Mouse (Mus musculus): ENCODE measurements around the gene Hbb-bt. TPM values are rescaled to one million over a fixed set of nuclear protein-coding genes. Genes with fewer than 3 reads are reported as not detected.

The Hbb-bt gene
- 1,299 and 1,681 TPM in 2 replicates for polyA plus RNA-seq (2015; fragmentation: Nextera tagmentation; extraction: Ambion mirVana)

DNA sequence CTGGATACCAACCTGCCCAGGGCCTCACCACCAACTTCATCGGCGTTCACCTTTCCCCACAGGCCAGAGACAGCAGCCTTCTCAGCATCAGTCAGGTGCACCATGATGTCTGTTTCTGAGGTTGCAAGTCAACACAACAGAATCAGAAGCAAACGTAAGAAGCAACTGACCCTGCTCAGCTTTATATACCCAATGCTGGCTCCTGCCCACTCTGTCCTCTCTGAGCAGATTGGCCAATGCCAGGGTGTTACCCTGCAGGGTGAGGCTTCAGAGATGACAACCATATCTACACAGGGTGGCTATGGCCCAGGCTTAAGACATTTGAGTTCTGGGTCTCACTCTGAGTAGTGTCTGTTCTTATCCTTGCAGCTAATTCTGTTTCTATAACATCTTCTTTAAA lies at the start of gene Hbb-bt:
Gene Hbb-bt (minus strand): TSS at position 231 of the 400 bp plus-strand sequence.
- Histone ChIP-seq H3K4me3 (ENCODE audit: low read length) (no peak within 1 kb of the TSS), H3K36me3 (ENCODE audit: control insufficient read depth, insufficient read depth, low read length) (no peaks in the 10 kb centered on the region), H3K27ac (ENCODE audit: low read depth, low read length) (no peak within 1 kb of the TSS), H3K4me1 (ENCODE audit: control insufficient read depth, insufficient read depth, low read depth, low read length) (no peaks in the 10 kb centered on the region), H3K9me3 (ENCODE audit: control insufficient read depth, low read length) (no peaks in the 10 kb centered on the region), H3K27me3 (replicated peaks; ENCODE audit: control insufficient read depth, insufficient read depth, low read length) (no peaks in the 10 kb centered on the region), H3K4me2 (ENCODE audit: low read length) (no peak within 1 kb of the TSS), H3K9ac (ENCODE audit: low read depth, low read length) (no peak within 1 kb of the TSS)
- 94% methylated on average over 3 of the region's 3 CpGs for WGBS
- no peak for ATAC-seq

DNA sequence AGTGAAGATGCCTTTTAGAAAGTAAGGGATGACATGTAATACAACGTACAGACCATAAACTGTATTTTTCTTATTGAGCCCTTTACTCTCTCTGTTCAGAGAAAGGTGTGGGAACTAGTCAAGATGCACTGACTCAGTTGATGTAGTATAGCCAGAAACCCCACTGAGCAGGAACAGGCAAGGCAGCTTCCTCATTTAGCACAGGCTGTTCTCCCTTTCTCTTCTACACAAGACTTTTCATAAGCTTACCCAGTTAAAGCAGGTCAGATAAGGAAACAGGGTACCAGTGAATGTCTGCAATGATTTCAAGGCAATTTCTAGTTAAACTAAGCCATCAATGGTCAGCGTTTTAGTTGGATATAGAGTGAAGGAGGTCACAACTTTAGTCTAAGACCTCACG lies 47.7 kb upstream of the Hbb-bt start:
- 86% methylated on average over 3 of the region's 3 CpGs for WGBS
- no peak overlapping the region for H3K4me2 ChIP-seq (ENCODE audit: low read length)
- no peaks in the 10 kb centered on the region for H3K9me3 ChIP-seq (ENCODE audit: control insufficient read depth, low read length)
- H3K4me1 ChIP-seq (ENCODE audit: control insufficient read depth, insufficient read depth, low read depth, low read length) = no peaks in the 10 kb centered on the region
- ATAC-seq = no peak
- H3K27ac ChIP-seq (ENCODE audit: low read depth, low read length) = no peak overlapping the region
- H3K4me3 ChIP-seq (ENCODE audit: low read length) = no peak overlapping the region
- no peaks in the 10 kb centered on the region for H3K36me3 ChIP-seq (ENCODE audit: control insufficient read depth, insufficient read depth, low read length)
- no peak overlapping the region for H3K9ac ChIP-seq (ENCODE audit: low read depth, low read length)
- no peaks in the 10 kb centered on the region for H3K27me3 ChIP-seq (replicated peaks; ENCODE audit: control insufficient read depth, insufficient read depth, low read length)

DNA sequence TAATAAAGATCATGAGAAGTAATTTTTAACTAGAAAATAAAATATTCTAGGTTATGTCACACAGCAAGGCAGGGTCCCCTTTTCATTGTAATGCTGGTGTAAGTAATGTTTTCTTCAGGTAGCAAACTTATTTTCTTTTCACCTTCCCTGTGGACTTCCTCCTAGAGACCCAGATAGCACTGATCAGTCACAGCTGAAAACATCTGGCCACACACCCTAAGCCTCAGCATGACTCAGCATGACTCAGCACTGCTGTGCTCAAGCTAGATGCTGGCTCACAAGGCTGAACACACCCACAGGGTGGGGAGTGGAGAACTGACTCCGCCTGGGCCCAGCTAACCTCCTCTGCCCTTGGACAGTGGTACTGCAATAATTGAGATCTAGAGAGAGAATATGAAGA lies 47.1 kb upstream of the Hbb-bt start:
- Histone ChIP-seq H3K27ac (ENCODE audit: low read depth, low read length) (no peak overlapping the region), H3K9me3 (ENCODE audit: control insufficient read depth, low read length) (no peaks in the 10 kb centered on the region), H3K4me1 (ENCODE audit: control insufficient read depth, insufficient read depth, low read depth, low read length) (no peaks in the 10 kb centered on the region), H3K4me2 (ENCODE audit: low read length) (no peak overlapping the region), H3K36me3 (ENCODE audit: control insufficient read depth, insufficient read depth, low read length) (no peaks in the 10 kb centered on the region), H3K4me3 (ENCODE audit: low read length) (no peak overlapping the region), H3K9ac (ENCODE audit: low read depth, low read length) (no peak overlapping the region), H3K27me3 (replicated peaks; ENCODE audit: control insufficient read depth, insufficient read depth, low read length) (no peaks in the 10 kb centered on the region)
- 53% methylated on average over 1 of the region's 1 CpGs for WGBS
- ATAC-seq = no peak

DNA sequence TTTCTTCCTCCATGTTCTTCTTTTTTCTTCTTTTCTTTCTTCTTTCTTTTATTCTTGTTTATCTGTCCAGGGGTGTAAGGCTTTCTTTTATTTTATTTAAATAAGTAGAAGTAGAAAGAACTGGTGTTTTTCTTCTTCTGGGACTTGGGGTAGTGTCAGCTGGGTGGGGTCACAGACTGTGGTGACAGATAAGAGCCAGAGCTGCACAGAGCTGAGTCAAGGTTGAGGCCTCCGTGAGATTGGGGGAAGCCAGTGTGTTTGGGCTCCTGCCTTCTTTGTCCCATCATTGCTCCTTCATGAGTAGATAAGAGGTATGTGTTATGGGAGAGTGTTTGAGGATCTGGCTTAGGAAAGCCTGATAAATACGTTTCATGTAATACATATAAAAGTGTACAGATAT lies 45.3 kb upstream of the Hbb-bt start:
- Histone ChIP-seq H3K4me1 (ENCODE audit: control insufficient read depth, insufficient read depth, low read depth, low read length) (no peaks in the 10 kb centered on the region), H3K9me3 (ENCODE audit: control insufficient read depth, low read length) (no peaks in the 10 kb centered on the region), H3K36me3 (ENCODE audit: control insufficient read depth, insufficient read depth, low read length) (no peaks in the 10 kb centered on the region), H3K9ac (ENCODE audit: low read depth, low read length) (no peak overlapping the region), H3K4me2 (ENCODE audit: low read length) (no peak overlapping the region), H3K4me3 (ENCODE audit: low read length) (no peak overlapping the region), H3K27ac (ENCODE audit: low read depth, low read length) (no peak overlapping the region), H3K27me3 (replicated peaks; ENCODE audit: control insufficient read depth, insufficient read depth, low read length) (no peaks in the 10 kb centered on the region)
- WGBS = 78% methylated on average over 2 of the region's 2 CpGs
- ATAC-seq = no peak

DNA sequence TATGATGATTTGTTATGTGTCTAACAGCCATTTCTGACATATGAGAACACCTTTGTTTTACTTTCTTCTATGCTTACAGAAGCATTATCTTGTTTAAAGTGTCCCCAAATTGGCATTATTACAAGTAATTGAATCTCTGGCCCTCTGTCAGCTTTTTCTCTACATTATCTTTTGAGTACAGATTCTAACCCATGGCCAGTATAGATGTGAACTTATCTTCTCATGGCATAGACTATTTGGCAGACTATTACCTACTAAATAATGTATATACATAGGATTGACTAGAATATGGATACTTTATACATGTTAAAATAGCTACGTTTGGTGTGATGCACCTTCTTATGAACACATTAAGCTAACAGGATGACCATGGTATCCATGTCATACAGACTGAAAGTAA lies 40.9 kb upstream of the Hbb-bt start:
- Histone ChIP-seq H3K27me3 (replicated peaks; ENCODE audit: control insufficient read depth, insufficient read depth, low read length) (no peaks in the 10 kb centered on the region), H3K27ac (ENCODE audit: low read depth, low read length) (no peak overlapping the region), H3K9ac (ENCODE audit: low read depth, low read length) (no peak overlapping the region), H3K4me1 (ENCODE audit: control insufficient read depth, insufficient read depth, low read depth, low read length) (no peaks in the 10 kb centered on the region), H3K4me2 (ENCODE audit: low read length) (no peak overlapping the region), H3K36me3 (ENCODE audit: control insufficient read depth, insufficient read depth, low read length) (no peaks in the 10 kb centered on the region), H3K4me3 (ENCODE audit: low read length) (no peak overlapping the region), H3K9me3 (ENCODE audit: control insufficient read depth, low read length) (no peaks in the 10 kb centered on the region)
- no peak for ATAC-seq
- WGBS = 73% methylated on average over 1 of the region's 1 CpGs

DNA sequence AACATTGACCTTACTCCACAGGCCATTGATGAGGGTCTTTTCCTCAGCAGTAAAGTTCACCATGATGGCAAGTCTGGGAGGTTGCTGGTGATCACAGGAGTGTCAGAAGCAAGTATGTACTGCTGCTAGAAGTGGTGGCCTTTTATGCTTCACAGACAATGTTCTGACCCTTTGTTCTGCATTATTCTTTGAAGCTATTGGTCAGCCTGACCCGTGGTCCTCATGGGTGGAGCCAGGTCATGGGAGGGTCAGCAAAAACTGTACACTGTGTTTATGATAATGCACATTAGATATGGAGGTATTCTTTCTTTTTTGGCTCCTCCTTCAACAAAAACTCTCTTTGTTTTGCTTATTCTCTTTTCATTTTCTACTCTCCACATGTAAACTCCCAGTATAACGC lies 39.3 kb upstream of the Hbb-bt start, which contains the start of gene Hbb-y:
Gene Hbb-y (minus strand): TSS at position 127 of the 400 bp plus-strand sequence.
- H3K27ac ChIP-seq (ENCODE audit: low read depth, low read length) = no peak within 1 kb of the TSS
- no peak within 1 kb of the TSS for H3K4me2 ChIP-seq (ENCODE audit: low read length)
- H3K4me1 ChIP-seq (ENCODE audit: control insufficient read depth, insufficient read depth, low read depth, low read length) = no peaks in the 10 kb centered on the region
- H3K27me3 ChIP-seq (replicated peaks; ENCODE audit: control insufficient read depth, insufficient read depth, low read length) = no peaks in the 10 kb centered on the region
- no peak for ATAC-seq
- no peaks in the 10 kb centered on the region for H3K36me3 ChIP-seq (ENCODE audit: control insufficient read depth, insufficient read depth, low read length)
- no peaks in the 10 kb centered on the region; the same call in 1 of the 2 replicates for H3K9me3 ChIP-seq (ENCODE audit: control insufficient read depth, low read length)
- no peak within 1 kb of the TSS for H3K9ac ChIP-seq (ENCODE audit: low read depth, low read length)
- WGBS = 68% methylated on average over 2 of the region's 2 CpGs
- no peak within 1 kb of the TSS for H3K4me3 ChIP-seq (ENCODE audit: low read length)

DNA sequence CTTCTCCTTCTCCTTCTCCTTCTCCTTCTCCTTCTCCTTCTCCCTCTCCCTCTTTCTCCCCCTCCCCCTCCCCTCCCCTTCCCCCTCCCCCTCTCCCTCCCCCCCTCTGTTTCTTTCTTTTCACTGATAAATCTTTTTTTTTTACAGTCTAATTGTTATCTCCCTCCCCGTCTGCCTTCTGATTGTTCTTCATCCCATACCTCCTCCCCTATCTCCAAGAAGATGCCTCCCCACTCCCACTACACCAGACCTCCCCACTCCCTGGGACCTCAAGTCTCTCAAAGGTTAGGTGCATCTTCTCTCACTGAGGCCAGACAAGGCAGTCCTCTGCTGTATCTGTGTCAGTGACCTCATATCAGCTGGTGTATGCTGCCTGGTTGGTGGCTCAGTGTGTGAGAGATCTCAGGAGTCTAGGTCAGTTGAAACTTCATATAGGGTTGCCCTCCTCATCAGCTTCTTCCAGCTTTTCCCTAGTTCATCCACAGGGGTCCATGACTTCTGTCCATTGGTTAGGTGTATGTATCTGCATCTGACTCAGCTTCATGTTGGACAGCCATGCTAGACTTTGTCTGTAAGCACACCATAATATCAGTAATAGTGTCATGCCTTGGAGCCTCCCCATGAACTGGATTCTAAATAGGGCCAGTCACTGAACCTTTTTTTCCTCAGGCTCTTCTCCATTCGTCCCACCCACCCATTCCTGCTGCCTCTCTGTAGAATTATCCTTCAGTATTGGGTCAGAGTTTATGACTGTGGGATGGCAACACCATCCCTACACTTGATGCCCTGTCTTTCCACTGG lies 30.9 kb upstream of the Hbb-bt start:
- no peaks in the 10 kb centered on the region for H3K27me3 ChIP-seq (replicated peaks; ENCODE audit: control insufficient read depth, insufficient read depth, low read length)
- 42% methylated on average over 2 of the region's 2 CpGs for WGBS
- no peak for ATAC-seq
- H3K27ac ChIP-seq (ENCODE audit: low read depth, low read length) = no peak overlapping the region
- H3K4me3 ChIP-seq (ENCODE audit: low read length) = no peak overlapping the region
- no peaks in the 10 kb centered on the region; the same call in 1 of the 2 replicates for H3K9me3 ChIP-seq (ENCODE audit: control insufficient read depth, low read length)
- H3K4me1 ChIP-seq (ENCODE audit: control insufficient read depth, insufficient read depth, low read depth, low read length) = no peaks in the 10 kb centered on the region
- H3K36me3 ChIP-seq (ENCODE audit: control insufficient read depth, insufficient read depth, low read length) = no peaks in the 10 kb centered on the region
- no peak overlapping the region for H3K4me2 ChIP-seq (ENCODE audit: low read length)
- no peak overlapping the region for H3K9ac ChIP-seq (ENCODE audit: low read depth, low read length)

DNA sequence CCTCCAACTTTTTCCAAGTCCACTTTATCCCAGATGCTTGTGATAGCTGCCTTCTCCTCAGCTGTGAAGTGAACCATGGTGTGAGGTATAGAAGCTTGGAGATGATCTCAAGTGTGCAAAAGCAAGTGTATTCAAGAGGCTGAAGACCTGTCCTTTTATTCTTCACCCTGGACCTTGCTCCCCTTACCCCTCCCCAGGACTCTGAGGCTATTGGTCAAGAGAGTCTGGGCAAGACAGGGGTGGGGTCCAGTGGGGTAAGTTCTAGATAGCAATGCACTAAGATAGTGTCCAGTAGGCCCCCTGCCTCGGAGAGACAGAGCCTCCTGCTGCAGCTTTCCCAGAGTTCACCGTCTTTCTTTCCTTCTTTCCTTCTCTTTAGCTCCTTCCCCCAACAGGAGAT lies 29.2 kb upstream of the Hbb-bt start, which contains the start of gene Hbb-bh1:
Gene Hbb-bh1 (minus strand): TSS at position 131 of the 400 bp plus-strand sequence.
- WGBS = 78% methylated on average over 2 of the region's 2 CpGs
- H3K4me2 ChIP-seq (ENCODE audit: low read length) = no peak within 1 kb of the TSS
- H3K27ac ChIP-seq (ENCODE audit: low read depth, low read length) = no peak within 1 kb of the TSS
- no peak within 1 kb of the TSS for H3K9ac ChIP-seq (ENCODE audit: low read depth, low read length)
- no peaks in the 10 kb centered on the region for H3K27me3 ChIP-seq (replicated peaks; ENCODE audit: control insufficient read depth, insufficient read depth, low read length)
- no peak within 1 kb of the TSS for H3K4me3 ChIP-seq (ENCODE audit: low read length)
- H3K36me3 ChIP-seq (ENCODE audit: control insufficient read depth, insufficient read depth, low read length) = no peaks in the 10 kb centered on the region
- H3K4me1 ChIP-seq (ENCODE audit: control insufficient read depth, insufficient read depth, low read depth, low read length) = no peaks in the 10 kb centered on the region
- no peaks in the 10 kb centered on the region for H3K9me3 ChIP-seq (ENCODE audit: control insufficient read depth, low read length)
- ATAC-seq = no peak

DNA sequence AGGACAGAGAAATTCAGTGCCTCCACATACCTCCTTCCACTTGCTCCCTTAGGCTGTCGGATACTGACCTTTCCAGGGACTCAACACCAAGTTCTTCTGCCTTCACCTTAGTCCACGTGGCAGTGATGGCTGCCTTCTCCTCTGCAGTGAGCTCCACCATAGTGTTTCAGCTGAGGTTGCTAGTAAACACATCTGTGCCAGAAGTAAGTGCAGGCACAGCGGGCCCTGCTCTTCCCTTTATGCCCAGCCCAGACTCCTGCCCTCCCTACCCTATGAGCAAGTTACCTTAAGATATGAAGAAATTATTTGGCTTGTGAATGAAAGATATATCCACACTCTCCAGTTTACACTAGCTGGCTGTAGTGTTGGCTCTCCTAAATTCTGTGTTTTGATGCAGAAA lies 26.5 kb upstream of the Hbb-bt start, which contains the start of gene Hbb-bh2:
Gene Hbb-bh2 (minus strand): TSS at position 253 of the 400 bp plus-strand sequence.
- Histone ChIP-seq H3K27me3 (replicated peaks; ENCODE audit: control insufficient read depth, insufficient read depth, low read length) (no peaks in the 10 kb centered on the region), H3K27ac (ENCODE audit: low read depth, low read length) (no peak within 1 kb of the TSS), H3K36me3 (ENCODE audit: control insufficient read depth, insufficient read depth, low read length) (no peaks in the 10 kb centered on the region), H3K9ac (ENCODE audit: low read depth, low read length) (no peak within 1 kb of the TSS), H3K4me2 (ENCODE audit: low read length) (no peak within 1 kb of the TSS), H3K4me3 (ENCODE audit: low read length) (no peak within 1 kb of the TSS), H3K4me1 (ENCODE audit: control insufficient read depth, insufficient read depth, low read depth, low read length) (no peaks in the 10 kb centered on the region), H3K9me3 (ENCODE audit: control insufficient read depth, low read length) (no peaks in the 10 kb centered on the region)
- 65% methylated on average over 3 of the region's 3 CpGs for WGBS
- no peak for ATAC-seq
